Mouse (Mus musculus) hindbrain, embryonic 16.5 days (tissue): Measurements from ENCODE around the gene Nusap1. TPM values are rescaled to one million over a fixed set of nuclear protein-coding genes. Genes with fewer than 3 reads are reported as not detected.
"Not testable (repeated sequence)": the region's sequence is repeated elsewhere in the genome, so short reads cannot be mapped to it uniquely, and the experiment has no call there.

Experiments used
- ATAC-seq: fragments of 200-750 bp; cut with Nextera tagmentation; 2 replicates; pipeline ENCODE4 v1.8.0; 2017; ENCODE audit warnings: moderate TSS enrichment, moderate library complexity
- H3K27ac ChIP-seq: fragments of 300-500 bp; sonication (generic); 2 replicates; pipeline ENCODE4 v1.5.1; 2014; ENCODE audit warnings: low read depth, mild to moderate bottlenecking, control low read depth, low read length, moderate library complexity
- H3K27me3 ChIP-seq: fragments of 300-500 bp; sonication (generic); replicated peaks from 2 replicates; pipeline ENCODE4 v1.6.1; 2014; ENCODE audit warnings: low read length; ENCODE audit not compliant: control insufficient read depth, insufficient read depth
- H3K36me3 ChIP-seq: fragments of 300-500 bp; sonication (generic); 2 replicates; pipeline ENCODE4 v1.6.1; 2014; ENCODE audit warnings: mild to moderate bottlenecking, low read length, moderate library complexity, mixed read lengths; ENCODE audit not compliant: control insufficient read depth, insufficient read depth
- H3K4me1 ChIP-seq: fragments of 300-500 bp; sonication (generic); 2 replicates; pipeline ENCODE4 v1.6.1; 2014; ENCODE audit warnings: low read depth, low read length; ENCODE audit not compliant: control insufficient read depth, insufficient read depth
- H3K4me2 ChIP-seq: fragments of 300-500 bp; sonication (generic); 2 replicates; pipeline ENCODE4 v1.6.1; 2014; ENCODE audit warnings: mild to moderate bottlenecking, low read length, control low read depth, moderate library complexity
- H3K4me3 ChIP-seq: fragments of 300-500 bp; sonication (generic); 2 replicates; pipeline ENCODE4 v1.5.1; 2014; ENCODE audit warnings: mild to moderate bottlenecking, low read length, control low read depth, moderate library complexity
- H3K9ac ChIP-seq: fragments of 300-500 bp; sonication (generic); 2 replicates; pipeline ENCODE4 v1.6.1; 2014; ENCODE audit warnings: low read depth, mild to moderate bottlenecking, control low read depth, low read length, moderate library complexity
- H3K9me3 ChIP-seq: fragments of 300-500 bp; sonication (generic); 2 replicates; pipeline ENCODE4 v1.6.1; 2014; ENCODE audit warnings: mild to moderate bottlenecking, low read length, moderate library complexity; ENCODE audit not compliant: control insufficient read depth
- WGBS: fragments of 180-500 bp; shearing (Covaris S2); extraction: QIAGEN DNeasy Blood & Tissue Kit; methylation state at CpG from one replicate; pipeline ENCODE4 v1.1.7; 2014; 5-methylcytosine and 5-hydroxymethylcytosine counted together
- polyA plus RNA-seq: library from polyadenylated mRNA; unstranded; fragments of >200 nt; fragmentation: Nextera tagmentation; extraction: Ambion mirVana; gene quantifications from 2 replicates; pipeline ENCODE4 v1.2.1, GENCODE M21; 2015

Nusap1 gene
- polyA plus RNA-seq, 1 experiment from 2014 or later: 13.0 TPM

DNA sequence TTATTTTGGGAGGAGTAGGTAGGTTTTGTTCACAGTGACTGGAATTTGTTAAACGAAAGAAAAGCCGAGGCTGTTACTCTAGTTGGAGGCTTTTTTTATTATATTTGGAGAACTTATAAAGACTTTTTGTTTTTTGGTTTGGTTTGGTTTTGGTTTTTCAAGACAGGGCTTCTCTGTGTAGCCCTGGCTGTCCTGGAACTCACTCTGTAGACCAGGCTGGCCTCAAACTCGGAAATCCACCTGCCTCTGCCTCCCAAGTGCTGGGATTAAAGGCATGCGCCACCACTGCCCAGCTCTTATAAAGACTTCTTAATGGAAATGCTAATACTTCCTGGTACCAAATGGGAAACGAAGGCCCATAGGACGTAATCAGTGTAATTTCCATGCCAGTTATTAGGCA lies 904 bp downstream of the Nusap1 start:
- not testable (repeated sequence) for H3K9me3 ChIP-seq, H3K36me3 ChIP-seq, H3K27me3 ChIP-seq, ATAC-seq, H3K27ac ChIP-seq, H3K4me1 ChIP-seq
- H3K4me3 ChIP-seq: peak overlapping the region; percentile 55
- H3K9ac ChIP-seq: peak overlapping the region; percentile 7; the same call in 1 of the 2 replicates
- WGBS: 10% methylated on average over 6 of the region's 6 CpGs
- H3K4me2 ChIP-seq: peak overlapping the region; percentile 97

- Histone ChIP-seq H3K4me3 (no peak overlapping the region), H3K9ac (no peak overlapping the region), H3K27ac (no peak overlapping the region), H3K27me3 (no peaks in the 10 kb centered on the region), H3K4me2 (no peak overlapping the region), H3K9me3 (no peaks in the 10 kb centered on the region), H3K36me3 (no peaks in the 10 kb centered on the region), H3K4me1 (peaks cover 4% of the 10 kb centered on the region)
- ATAC-seq: no peak
- 99% methylated on average over 2 of the region's 2 CpGs for WGBS
Observed at GRCm38 (mm10) chr2:119621302-119621701, 3.2 kb downstream of the Nusap1 start.

GRCm38 (mm10) chr2:119636781-119637180 lies 18.7 kb downstream of the Nusap1 start:
- H3K9ac ChIP-seq: no peak overlapping the region
- no peak overlapping the region for H3K27ac ChIP-seq
- H3K36me3 ChIP-seq: no peaks in the 10 kb centered on the region
- WGBS: 85% methylated on average over 1 of the region's 1 CpGs
- H3K4me2 ChIP-seq: no peak overlapping the region
- no peaks in the 10 kb centered on the region for H3K4me1 ChIP-seq
- no peaks in the 10 kb centered on the region for H3K27me3 ChIP-seq
- no peak for ATAC-seq
- no peak overlapping the region for H3K4me3 ChIP-seq
- no peaks in the 10 kb centered on the region for H3K9me3 ChIP-seq

DNA sequence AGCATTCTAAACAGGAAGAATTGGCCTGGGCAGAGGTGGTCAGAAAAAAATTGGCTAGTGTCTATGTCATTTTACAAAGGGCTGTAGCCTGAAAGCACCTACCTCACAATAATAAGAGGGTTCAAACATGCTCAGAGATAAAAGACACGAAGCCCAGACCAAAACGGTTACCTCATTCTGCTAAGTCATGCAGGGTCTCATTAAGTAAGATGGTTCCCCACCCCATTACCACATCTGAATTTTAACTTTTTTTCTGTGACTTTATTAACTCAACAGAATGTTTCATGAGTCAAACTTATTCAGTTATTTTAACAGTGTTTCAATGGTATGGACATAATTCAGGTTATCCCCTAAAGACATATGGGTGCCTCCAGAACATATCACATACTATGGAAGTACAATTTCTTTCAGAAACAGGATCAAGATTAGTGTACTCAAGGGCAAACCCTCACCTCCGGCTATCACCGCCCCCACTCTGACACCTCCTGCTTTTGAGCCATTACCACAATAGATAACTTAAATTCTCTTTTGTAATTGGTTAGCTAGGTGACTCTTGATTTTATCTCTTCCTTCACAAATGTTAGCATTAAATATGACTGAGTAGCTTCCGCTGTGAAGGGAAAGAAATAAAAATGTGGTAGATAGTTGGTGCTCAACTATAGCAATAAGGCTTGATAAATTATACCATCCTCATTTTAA lies 23.3 kb downstream of the Nusap1 start:
- Histone ChIP-seq H3K9me3 (no peaks in the 10 kb centered on the region), H3K4me2 (no peak overlapping the region), H3K4me1 (no peaks in the 10 kb centered on the region), H3K36me3 (no peaks in the 10 kb centered on the region), H3K9ac (no peak overlapping the region), H3K27me3 (no peaks in the 10 kb centered on the region), H3K27ac (no peak overlapping the region), H3K4me3 (no peak overlapping the region)
- 94% methylated on average over 5 of the region's 5 CpGs for WGBS
- no peak for ATAC-seq

- Histone ChIP-seq H3K27me3 (no peaks in the 10 kb centered on the region), H3K9me3 (no peaks in the 10 kb centered on the region), H3K4me2 (no peak overlapping the region), H3K4me1 (no peaks in the 10 kb centered on the region), H3K36me3 (no peaks in the 10 kb centered on the region), H3K27ac (no peak overlapping the region), H3K4me3 (no peak overlapping the region), H3K9ac (no peak overlapping the region)
- ATAC-seq: no peak
- WGBS: 94% methylated on average over 5 of the region's 5 CpGs
Observed at GRCm38 (mm10) chr2:119644254-119644653, 26.2 kb downstream of the Nusap1 start.

- no peaks in the 10 kb centered on the region for H3K9me3 ChIP-seq
- H3K4me3 ChIP-seq: peak within 1 kb of the TSS; percentile 79
- H3K9ac ChIP-seq: peak within 1 kb of the TSS; percentile 85
- H3K27me3 ChIP-seq: no peaks in the 10 kb centered on the region
- WGBS: 2% methylated on average over 44 of the region's 44 CpGs
- peak within 1 kb of the TSS; percentile 86 for H3K4me2 ChIP-seq
- peaks cover 7% of the 10 kb centered on the region for H3K4me1 ChIP-seq
- peaks cover 4% of the 10 kb centered on the region; the same call in 1 of the 2 replicates for H3K36me3 ChIP-seq
- no peak within 1 kb of the TSS for H3K27ac ChIP-seq
- ATAC-seq: peak; percentile 96
Observed at GRCm38 (mm10) chr2:119662220-119663182, 44.4 kb downstream of the Nusap1 start, which contains the start of gene Ndufaf1. Gene Ndufaf1, minus strand, starts transcription at chr2:119662827.

- not testable (repeated sequence) for H3K4me3 ChIP-seq, H3K36me3 ChIP-seq, H3K4me1 ChIP-seq, H3K9ac ChIP-seq, H3K27ac ChIP-seq, ATAC-seq, H3K9me3 ChIP-seq, H3K4me2 ChIP-seq, H3K27me3 ChIP-seq
- WGBS: 71% methylated on average over 20 of the region's 23 CpGs
Observed at GRCm38 (mm10) chr2:119665744-119666143, 47.6 kb downstream of the Nusap1 start.

- Histone ChIP-seq H3K4me1 (no peaks in the 10 kb centered on the region), H3K27ac (no peak overlapping the region), H3K4me3 (no peak overlapping the region), H3K36me3 (no peaks in the 10 kb centered on the region), H3K27me3 (no peaks in the 10 kb centered on the region; the same call in 1 of the 2 replicates), H3K9ac (no peak overlapping the region), H3K9me3 (no peaks in the 10 kb centered on the region), H3K4me2 (no peak overlapping the region)
- ATAC-seq: no peak
- whole genome bisulfite sequencing: 14% methylated on average over 7 of the region's 7 CpGs
Observed at GRCm38 (mm10) chr2:119669010-119669409, 50.9 kb downstream of the Nusap1 start.
